Mouse (Mus musculus): ENCODE results near the gene Sumf2.

GRCm38 (mm10) chr5:129846752-129847557 is at the start of gene Sumf2:
- TF ChIP-seq CTCF (IDR thresholded peaks at IDR 0.05; ENCODE audit: low read depth, low read length) (no peak), POLR2A (IDR thresholded peaks at IDR 0.05; ENCODE audit: insufficient read depth, low read length) (peak; percentile 97)
